Mouse (Mus musculus) bone marrow, adult 2 months (tissue): Measurements from ENCODE around the gene Chm.

Experiments used
- CTCF ChIP-seq: fragments of 200-500 bp; IDR thresholded peaks from 2 replicates; pipeline ENCODE4 v1.5.1; 2011; ENCODE audit warnings: low read length, control low read depth; ENCODE audit not compliant: control insufficient read depth, insufficient read depth
- POLR2A ChIP-seq: fragments of 200-500 bp; IDR thresholded peaks from 2 replicates; pipeline ENCODE4 v1.6.1; 2011; ENCODE audit warnings: low read depth, mild to moderate bottlenecking, control low read depth, low read length, borderline replicate concordance; ENCODE audit not compliant: control insufficient read depth

DNA sequence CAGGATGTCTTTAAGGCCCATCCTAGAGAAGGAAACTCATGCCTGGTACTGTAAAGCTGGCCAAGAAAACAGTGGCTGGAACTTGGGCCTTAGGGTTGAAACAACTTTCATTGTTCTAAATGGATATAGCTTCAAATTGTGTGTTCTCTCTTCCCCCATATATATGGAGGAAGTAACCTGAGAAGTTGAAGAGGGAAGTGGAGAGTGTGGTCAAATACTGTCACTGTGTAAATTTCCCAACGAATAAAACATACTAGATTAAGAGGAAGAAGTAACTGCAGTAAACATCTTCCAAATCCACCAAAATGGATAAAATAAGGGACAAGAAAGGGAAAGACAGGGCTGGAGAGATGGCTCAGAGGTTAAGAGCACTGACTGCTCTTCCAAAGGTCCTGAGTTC is 13.0 kb downstream of the Chm start:
- TF ChIP-seq POLR2A (no peak), CTCF (no peak)
